Mouse (Mus musculus) cortical plate, adult 2 months (tissue): Measurements from ENCODE around the gene Bscl2. TPM values are rescaled to one million over a fixed set of nuclear protein-coding genes. Genes with fewer than 3 reads are reported as not detected.
A peak's percentile ranks its signal among the peaks of the same experiment; 100 is the strongest.

Experiments used
- H3K27ac ChIP-seq: fragments of 200-500 bp; 2 replicates; pipeline ENCODE4 v1.5.1; 2012; ENCODE audit warnings: low read length, control low read depth, inconsistent platforms; ENCODE audit not compliant: insufficient read depth
- H3K4me1 ChIP-seq: fragments of 200-500 bp; 2 replicates; pipeline ENCODE4 v1.6.1; 2011; ENCODE audit warnings: low read length; ENCODE audit not compliant: control insufficient read depth, insufficient read depth
- H3K4me3 ChIP-seq: fragments of 200-500 bp; 2 replicates; pipeline ENCODE4 v1.5.1; 2011; ENCODE audit warnings: mild to moderate bottlenecking, low read length, control low read depth; ENCODE audit not compliant: insufficient read depth
- CTCF ChIP-seq: fragments of 200-500 bp; IDR thresholded peaks from 2 replicates; pipeline ENCODE4 v1.5.1; 2011; ENCODE audit warnings: mild to moderate bottlenecking, control low read depth, low read length; ENCODE audit not compliant: insufficient read depth; ENCODE audit errors: extremely low read depth
- POLR2A ChIP-seq: fragments of 200-500 bp; IDR thresholded peaks from 2 replicates; pipeline ENCODE4 v1.6.1; 2011; ENCODE audit warnings: mild to moderate bottlenecking, low read length, control low read depth; ENCODE audit not compliant: insufficient read depth; ENCODE audit errors: extremely low read depth
- polyA plus RNA-seq: library from polyadenylated mRNA; depleted of rRNA; stranded (reverse); fragments of >200 nt; gene quantifications from 2 replicates; pipeline ENCODE4 v1.2.3, GENCODE M21; 2012

Gene Bscl2
- polyA plus RNA-seq, 1 experiment, result 135 TPM

DNA sequence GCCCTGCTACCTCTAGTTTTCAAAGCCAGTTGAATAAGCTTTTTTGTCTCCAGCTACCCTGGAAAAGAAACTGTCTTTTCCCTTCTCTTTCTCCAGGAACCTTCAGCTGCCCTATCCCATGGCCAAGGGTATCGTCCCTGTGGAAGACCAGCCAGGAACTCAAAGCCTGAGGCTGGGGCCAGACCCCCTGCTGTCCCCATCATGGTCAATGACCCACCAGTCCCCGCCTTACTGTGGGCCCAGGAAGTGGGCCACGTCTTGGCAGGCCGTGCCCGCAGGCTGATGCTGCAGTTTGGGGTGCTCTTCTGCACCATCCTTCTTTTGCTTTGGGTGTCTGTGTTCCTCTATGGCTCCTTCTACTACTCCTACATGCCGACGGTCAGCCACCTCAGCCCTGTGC is 3.7 kb downstream of the Bscl2 start:
- Histone ChIP-seq H3K4me1 (peaks cover 2% of the 10 kb centered on the region; the same call in 1 of the 2 replicates), H3K27ac (no peak overlapping the region), H3K4me3 (peak overlapping the region; percentile 68)
- no peak for TF ChIP-seq CTCF
- no peak for TF ChIP-seq POLR2A

- Histone ChIP-seq H3K4me1 (no peaks in the 10 kb centered on the region; the same call in 1 of the 2 replicates), H3K4me3 (no peak overlapping the region), H3K27ac (no peak overlapping the region)
- TF ChIP-seq POLR2A, result no peak
- TF ChIP-seq CTCF, result no peak
These were observed 5.7 kb downstream of the Bscl2 start for GRCm38 (mm10) chr19:8842961-8843360.

DNA sequence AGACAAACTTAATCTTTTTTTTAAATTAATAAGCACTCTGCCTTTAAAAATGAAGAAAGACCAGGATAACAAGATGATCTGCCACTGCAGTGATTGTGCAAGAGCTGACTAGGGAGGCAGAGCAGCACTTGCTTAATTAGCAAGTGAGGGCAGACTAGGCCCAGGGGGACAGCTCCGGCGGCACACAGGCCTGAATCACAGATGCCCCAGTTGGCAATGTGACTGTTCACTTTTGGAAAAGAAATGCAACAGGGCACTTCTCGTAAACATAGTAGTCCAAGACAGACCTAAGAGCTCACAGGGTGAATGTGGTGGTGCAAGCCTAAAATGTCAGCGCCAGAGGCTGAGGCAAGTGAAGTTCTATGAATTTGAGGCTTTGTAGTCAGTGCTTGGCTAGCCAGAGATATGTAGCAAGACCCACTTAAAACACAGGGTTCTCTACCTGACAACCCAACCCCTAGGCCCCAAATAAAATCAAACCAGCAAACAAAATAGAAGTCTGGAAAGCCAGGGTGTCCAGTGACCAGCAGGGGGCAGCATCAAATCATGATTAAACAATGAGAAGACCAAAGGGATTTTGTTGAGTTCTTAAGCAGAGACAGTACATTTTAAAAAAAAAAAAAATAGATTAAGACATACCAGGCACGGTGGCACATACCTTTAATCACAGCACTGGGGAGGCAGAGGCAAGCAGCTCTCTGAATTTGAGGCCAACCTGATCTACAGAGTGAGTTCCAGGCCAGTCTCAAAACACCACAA is 7.3 kb downstream of the Bscl2 start:
- no peaks in the 10 kb centered on the region; the same call in 1 of the 2 replicates for H3K4me1 ChIP-seq
- H3K4me3 ChIP-seq, result no peak overlapping the region
- H3K27ac ChIP-seq, result no peak overlapping the region
- TF ChIP-seq POLR2A (no peak), CTCF (peak; percentile 62)

- TF ChIP-seq POLR2A (no peak), CTCF (no peak)
These were observed 11.1 kb downstream of the Bscl2 start for GRCm38 (mm10) chr19:8848356-8848755.

DNA sequence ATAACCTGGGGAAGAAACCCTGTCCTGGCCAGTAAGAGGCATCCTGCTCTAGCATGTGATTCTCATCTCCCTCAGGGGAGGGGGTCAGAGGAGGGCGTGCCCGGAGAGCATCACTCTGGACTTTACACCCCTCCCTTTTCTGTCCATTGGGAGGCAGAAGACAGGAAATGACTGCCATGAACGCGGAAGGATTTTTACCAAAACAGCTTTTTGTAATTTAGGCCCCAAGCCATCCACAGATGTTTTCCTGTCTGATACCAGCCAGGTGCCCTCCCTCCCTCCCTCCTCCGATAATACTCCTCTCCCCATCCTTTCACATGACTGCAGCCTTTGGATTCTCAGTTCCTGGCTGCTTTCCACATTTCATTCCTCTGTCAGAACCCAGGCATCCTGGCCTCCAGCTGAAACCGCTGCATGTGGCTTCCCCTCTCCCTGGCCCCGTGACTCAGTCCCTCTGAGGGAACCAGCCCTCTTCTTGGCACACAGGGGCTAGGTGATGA is 13.2 kb downstream of the Bscl2 start, which contains the start of gene Lrrn4cl:
Gene Lrrn4cl, plus strand, starts transcription at position 367 of the 500 bp plus-strand sequence.
- H3K27ac ChIP-seq, result peak within 1 kb of the TSS; percentile 43; the same call in 1 of the 2 replicates
- H3K4me1 ChIP-seq, result 0 out of 2 replicates have a peak, but pooled peaks cover 1% of the 10 kb centered on the region
- TF ChIP-seq CTCF, result no peak
- no peak for TF ChIP-seq POLR2A
- no peak within 1 kb of the TSS for H3K4me3 ChIP-seq

More at GRCm38 (mm10) chr19:8848356-8848755, 11.1 kb downstream of the Bscl2 start:
- Histone ChIP-seq H3K27ac (no peak overlapping the region), H3K4me3 (no peak overlapping the region), H3K4me1 (peaks cover 1% of the 10 kb centered on the region; the same call in 1 of the 2 replicates)

DNA sequence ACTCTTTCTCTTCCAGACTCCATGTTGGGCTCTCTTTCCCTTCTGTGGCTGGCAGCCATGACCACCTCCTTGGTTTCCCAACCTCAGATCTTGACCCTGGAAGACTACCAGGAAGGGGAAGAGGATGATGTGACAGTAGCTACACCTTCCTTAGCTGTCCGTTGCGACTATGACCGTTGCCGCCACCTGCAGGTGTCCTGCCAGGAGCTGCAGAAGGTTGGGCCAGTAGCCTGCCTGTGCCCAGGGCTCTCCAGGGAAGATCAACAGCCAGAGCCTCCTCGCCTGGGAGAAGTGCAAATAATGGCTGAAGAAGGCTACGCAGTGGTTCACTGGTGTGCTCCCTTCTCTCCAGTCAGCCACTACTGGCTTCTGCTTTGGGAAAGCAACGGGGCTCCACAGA is 14.4 kb downstream of the Bscl2 start:
- Histone ChIP-seq H3K4me1 (0 out of 2 replicates have a peak, but pooled peaks cover 1% of the 10 kb centered on the region), H3K4me3 (no peak overlapping the region), H3K27ac (peak overlapping the region; percentile 43; the same call in 1 of the 2 replicates)
- no peak for TF ChIP-seq CTCF
- TF ChIP-seq POLR2A, result no peak

DNA sequence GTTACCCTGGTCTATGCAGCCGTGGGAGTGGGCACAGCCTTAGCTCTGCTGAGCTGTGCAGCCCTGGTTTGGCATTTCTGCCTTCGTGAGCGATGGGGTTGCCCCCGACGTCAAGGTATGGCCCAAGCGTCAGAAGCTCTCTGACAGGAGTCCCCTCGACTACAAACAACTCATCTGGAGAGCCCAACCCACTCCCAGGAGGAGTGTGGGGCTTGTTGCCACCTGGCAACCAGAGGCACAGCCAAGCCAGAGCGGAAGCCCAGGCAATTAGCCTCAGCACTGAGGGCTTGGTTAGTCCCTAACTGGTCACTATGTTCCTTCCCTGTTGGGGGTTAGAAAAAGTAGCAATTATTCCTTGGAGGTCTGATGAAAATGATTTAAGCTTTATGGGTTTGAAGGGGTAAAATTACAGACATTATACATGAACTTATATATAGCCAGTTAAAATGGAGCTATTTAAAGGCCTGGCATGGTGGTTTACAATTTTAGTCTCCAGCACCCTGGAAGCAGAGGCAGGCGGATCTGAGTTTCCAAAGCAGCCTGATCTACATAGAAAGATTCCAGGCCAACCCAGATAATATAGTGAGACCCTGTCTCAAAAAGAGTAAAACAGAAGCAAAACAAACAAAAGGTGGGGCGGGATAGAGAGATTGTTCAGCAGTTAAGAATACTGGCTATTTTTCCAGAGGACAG is 15.1 kb downstream of the Bscl2 start:
- Histone ChIP-seq H3K27ac (peak overlapping the region; percentile 43), H3K4me3 (no peak overlapping the region), H3K4me1 (0 out of 2 replicates have a peak, but pooled peaks cover 1% of the 10 kb centered on the region)
- TF ChIP-seq CTCF (no peak), POLR2A (no peak)

GRCm38 (mm10) chr19:8853117-8853516 is 15.8 kb downstream of the Bscl2 start:
- Histone ChIP-seq H3K4me3 (no peak overlapping the region), H3K4me1 (0 out of 2 replicates have a peak, but pooled peaks cover 1% of the 10 kb centered on the region), H3K27ac (no peak overlapping the region)
- TF ChIP-seq POLR2A (no peak), CTCF (no peak)

GRCm38 (mm10) chr19:8857689-8858088 is 20.4 kb downstream of the Bscl2 start:
- Histone ChIP-seq H3K27ac (no peak overlapping the region), H3K4me3 (no peak overlapping the region), H3K4me1 (no peaks in the 10 kb centered on the region)
- TF ChIP-seq CTCF (peak; percentile 61), POLR2A (no peak)
